Mouse (Mus musculus) heart, postnatal 0 days (tissue): Measurements from ENCODE around the gene Vangl1.

Experiments used
- CTCF ChIP-seq: IDR thresholded peaks from 2 replicates; pipeline ENCODE4 v1.5.1; 2016; ENCODE audit warnings: antibody characterized with exemption, control low read depth, low read depth
- EP300 ChIP-seq: IDR thresholded peaks from 2 replicates; pipeline ENCODE4 v1.6.1; 2016; ENCODE audit warnings: antibody characterized with exemption, low read depth

DNA sequence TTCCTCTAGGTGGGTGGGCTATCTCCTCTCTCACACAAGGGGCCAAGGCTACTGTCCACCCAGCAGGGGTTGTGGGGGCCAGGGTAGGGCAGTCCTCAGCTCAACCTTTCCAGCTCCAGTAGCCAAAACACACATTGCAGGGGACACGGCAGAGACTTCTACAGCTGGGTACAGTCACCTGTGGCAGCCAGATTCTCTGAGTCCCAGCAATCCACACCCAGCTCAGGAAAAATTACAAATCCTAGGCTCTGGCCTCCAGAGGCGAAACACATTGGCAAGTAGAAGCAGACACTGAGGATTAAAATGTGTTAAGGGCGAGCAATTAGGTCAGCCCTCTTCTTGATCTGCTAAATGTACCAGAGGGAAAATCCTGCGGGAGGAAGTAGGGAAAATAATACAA is 49.1 kb upstream of the Vangl1 start:
- TF ChIP-seq CTCF: no peak
- no peak for TF ChIP-seq EP300
